Mouse (Mus musculus): ENCODE data around the gene Tmod1.

- TF ChIP-seq ZNF384 (IDR thresholded peaks at IDR 0.05; ENCODE audit: low read depth, low read length) (no peak), ZC3H11A (IDR thresholded peaks at IDR 0.05; ENCODE audit: borderline replicate concordance, low read depth, low read length) (no peak), CHD2 (IDR thresholded peaks at IDR 0.05; ENCODE audit: low read depth, low read length) (no peak)
These were observed 63.5 kb downstream of the Tmod1 start for GRCm38 (mm10) chr4:46102078-46102769.

Data from ES-E14 (cell line).